Mouse (Mus musculus) testis, postnatal 14 days (tissue): ENCODE results near the gene 2410004P03Rik.

Source experiments
- DNase-seq: peaks from one replicate; pipeline ENCODE4 v3.0.0; 2021; ENCODE audit warnings: low spot score

The 2410004P03Rik gene

DNA sequence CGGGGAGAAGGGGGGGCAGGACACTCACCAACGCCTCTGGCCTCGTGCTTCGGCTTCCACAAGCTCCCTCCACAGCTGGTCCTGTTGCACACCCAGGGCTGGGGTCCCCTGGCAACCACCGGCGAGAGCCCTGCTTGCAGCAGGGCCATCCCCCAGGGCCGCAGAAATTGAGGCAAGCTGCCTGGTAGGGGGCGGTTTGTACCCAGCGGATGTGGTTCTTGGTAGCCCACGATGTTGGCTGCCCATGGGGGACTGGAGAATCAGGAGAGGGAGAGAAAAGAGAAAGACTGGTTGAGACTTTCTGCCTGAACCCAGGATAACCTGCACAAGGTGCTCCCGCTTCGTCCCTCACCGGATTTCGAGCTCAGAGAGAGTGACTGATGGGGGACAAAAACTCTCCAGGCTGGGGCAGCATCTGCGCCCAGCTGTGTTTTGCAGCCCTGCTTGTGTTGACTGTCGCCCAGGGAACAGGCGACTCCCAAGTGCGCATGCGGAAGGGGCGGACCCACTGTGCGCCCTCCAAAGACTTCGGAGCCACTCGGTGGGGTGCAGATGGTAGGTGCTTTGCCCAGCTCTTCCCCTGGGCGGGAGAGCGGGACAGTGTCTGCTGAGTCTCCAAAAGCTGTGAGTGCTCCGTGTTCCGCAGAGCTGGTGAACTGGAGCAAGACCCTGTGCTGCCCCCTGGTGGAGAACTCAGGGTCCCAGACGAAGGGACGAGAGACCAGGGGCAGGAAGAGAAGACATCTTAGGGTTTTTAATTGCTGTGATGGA, at the start of gene 2410004P03Rik:
2410004P03Rik (minus strand) TSS at position 628 of the 771 bp plus-strand sequence.
- DNase-seq, result peak; percentile 79

DNA sequence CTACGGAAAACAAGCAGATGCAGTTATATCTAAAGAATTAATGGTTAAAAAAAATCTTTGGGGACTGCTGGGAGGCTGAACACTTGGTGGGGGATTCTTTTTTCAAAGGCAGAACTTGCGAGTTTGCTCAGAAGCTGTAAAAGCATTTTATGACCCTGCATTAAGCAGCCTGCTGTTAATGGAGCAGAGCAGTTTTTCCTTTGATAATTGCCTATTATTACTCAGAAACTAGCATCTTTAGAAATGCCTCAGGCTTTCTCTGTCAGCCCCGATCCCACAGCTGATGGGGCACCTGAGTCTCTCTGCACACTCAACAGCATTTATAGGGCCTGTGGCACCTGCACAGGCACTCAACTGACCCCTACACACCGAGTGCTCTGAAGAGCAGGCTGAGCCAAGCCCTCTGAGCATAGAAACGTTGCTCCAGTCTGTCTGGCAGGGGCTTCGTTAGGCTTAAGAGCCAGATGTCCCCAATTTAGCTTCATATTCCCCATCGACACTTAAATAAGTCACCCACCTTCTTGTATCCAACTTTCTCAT, 49.7 kb upstream of the 2410004P03Rik start:
- no peak for DNase-seq

DNA sequence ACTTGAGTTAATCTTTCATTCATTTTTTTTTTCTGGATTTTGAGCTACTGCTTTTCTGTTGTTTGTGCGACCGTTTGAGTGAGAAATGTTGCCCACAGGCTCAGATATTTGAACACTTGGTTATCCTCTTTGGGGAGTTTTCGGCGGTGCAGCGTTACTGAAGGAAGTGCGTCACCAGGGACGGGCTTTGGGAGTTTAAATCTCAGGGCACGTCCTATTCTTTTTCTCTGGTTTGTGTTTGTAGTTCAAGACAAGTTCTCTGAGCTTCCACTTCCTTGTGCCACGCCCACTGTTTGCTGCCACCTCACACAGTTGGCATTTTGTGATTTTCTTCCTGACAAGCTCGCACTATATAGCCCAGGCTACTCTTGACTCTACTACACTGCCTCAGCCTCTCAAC, 47.0 kb upstream of the 2410004P03Rik start:
- DNase-seq, result no peak

DNA sequence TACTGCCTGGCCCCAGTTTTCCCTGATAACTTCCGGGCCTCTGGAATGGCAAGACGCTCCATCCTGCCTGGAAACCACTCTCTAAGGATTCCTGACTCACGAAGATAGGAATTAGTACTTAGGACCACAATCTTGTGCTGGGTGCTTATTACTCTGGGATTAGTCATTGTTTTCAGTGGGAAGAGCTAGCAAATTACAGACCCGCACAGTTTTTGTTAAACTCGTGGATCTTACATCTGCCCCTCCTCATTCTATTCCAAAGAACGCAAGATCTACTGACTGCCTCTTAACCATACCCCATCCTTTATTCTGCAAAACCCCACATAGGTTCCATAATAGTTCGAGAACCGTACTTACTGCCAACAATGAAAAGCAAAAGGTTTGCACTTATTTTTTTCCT, 45.6 kb upstream of the 2410004P03Rik start:
- DNase-seq, result no peak

DNA sequence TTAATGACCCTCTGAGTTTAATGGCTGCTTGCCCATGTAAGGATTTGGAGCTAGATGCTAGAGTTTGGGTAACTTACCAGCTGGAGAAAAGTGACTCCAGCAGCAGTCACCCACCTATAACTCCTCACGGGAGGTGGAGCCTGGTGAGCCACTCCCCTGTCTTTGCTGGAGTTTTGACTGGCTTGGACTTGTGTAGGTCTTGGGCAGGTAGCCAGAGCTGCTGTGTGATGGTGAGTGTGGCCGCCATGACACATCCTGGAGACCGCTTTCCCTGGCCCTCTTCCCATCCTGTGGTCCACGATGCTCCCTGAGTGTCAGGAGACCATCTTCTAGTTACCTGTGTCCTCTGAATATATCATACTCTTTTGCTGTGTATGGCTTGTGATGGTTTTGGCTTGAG, 44.2 kb upstream of the 2410004P03Rik start:
- no peak for DNase-seq

DNA sequence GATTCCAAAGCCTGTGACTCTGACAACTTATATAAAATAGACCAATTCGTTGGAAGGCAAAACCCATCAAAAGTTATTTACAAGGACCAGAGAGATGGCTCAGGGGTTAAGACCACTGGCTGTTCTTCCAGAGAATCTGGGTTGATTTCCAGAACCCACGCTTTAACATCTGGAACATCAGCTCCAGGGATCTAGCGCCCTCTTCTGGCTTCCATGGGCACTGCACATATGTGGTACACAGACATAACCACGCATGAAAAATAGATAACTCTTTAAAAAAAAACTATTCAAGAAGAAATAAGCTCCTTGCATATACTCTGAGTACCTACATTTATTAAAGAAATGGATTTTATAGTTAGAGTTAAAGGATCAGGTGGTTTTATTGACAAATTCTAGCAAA, 43.2 kb upstream of the 2410004P03Rik start:
- DNase-seq, result no peak

DNA sequence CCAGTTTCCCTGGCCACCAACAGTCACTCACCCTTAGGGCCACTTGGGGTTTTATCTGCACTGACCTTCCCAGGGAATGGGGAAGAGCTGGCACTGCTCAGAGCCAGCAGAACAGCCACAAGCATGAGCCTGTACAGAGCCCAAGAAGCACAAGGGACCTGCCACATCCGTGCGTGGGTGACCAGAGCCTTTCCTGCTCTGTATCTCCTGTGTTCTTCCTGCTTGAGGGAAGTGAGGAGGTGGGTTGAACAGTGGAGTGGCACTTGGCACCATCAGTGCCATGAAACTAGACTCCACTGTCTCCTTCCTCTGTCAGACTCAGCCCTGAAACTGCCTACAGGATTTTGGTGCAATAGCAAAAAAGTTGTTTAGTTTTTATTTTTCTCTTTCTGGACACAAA, 41.1 kb upstream of the 2410004P03Rik start:
- DNase-seq, result no peak

DNA sequence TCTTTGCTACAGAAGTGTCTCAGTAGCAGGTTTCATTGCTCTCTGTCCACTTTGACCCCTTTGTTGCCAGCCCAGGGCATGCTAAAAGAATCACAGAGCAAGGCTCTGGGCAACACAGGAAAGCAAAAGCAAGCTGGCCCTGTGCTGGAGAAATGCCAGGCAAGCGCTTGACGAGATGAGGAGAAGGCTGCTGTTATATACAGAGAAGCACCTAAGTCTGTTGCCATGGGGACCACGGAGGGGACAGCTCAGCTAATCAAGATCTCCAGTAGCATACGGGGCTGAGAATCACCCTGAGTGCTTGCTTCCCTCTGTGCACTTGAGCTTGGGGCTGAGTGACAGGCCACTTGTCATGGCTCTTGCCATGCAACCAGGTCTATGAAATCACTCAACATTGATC, 39.5 kb upstream of the 2410004P03Rik start:
- no peak for DNase-seq

DNA sequence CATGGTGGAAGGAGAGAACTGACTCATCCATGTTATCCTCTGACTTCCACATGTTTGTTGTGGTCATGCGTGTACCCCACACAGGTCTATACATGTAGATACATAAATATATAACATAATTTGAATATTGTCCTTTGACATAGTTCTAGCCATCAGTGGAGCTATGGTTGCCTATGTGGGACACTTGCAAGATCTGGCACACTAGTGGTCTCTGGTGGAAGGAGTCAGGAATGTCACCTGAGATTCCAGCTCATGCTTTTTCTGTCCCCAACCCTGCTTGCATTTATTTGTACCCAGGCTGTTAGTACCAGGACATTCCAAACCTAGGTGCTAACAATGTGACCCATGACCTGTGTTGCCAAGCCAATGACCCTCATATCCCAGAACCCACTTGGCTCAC, 38.3 kb upstream of the 2410004P03Rik start:
- DNase-seq, result no peak

DNA sequence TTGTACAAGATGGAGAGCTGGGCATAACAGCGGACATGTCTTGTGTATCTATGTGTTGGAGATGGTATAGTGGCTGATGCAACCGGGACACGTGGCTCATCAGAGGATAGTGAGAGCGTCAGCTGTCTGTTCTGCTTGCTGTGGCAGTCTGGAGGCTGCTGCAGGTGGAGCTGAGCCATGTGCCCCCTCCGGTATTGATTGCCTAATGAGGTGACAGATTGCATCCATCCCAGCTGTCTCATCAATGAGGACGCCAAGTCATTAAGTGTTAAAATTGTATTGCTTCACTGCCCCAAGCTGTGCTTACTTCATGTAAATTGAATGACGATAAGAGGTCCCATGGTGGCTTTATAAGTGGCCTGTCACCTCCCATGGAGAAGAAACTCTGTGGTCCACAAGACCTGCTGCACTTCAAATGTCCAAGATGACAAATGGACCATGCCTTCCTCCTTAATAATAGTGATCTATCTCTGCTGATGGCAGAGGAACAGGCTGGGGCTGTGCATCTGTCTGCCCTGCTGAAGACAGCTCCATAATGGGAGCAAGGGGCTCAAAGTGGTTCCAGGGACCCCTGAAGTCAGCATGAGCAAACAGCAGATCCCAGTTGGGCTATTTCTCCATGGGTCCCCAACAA, 37.6 kb upstream of the 2410004P03Rik start:
- DNase-seq, result no peak

DNA sequence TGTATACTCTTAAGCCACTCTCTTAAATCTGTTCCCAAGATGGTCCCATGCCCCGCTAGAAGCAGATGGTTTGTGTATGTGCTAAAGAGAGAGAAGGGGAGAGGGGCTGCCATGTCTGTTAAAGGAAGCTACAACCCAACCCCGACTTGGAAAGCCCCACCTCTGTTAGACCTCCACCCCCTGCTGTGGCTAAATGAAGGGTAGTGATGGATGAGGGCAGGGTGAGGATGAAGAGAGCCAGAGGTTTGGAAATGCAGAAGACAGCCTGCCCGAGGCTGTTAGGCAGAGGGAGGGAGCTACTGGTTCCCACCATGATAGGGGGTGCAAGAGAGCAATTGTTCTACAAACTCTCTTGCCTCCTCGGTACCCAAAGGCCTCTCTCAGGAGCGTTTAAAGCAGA, 31.8 kb upstream of the 2410004P03Rik start:
- DNase-seq, result no peak

DNA sequence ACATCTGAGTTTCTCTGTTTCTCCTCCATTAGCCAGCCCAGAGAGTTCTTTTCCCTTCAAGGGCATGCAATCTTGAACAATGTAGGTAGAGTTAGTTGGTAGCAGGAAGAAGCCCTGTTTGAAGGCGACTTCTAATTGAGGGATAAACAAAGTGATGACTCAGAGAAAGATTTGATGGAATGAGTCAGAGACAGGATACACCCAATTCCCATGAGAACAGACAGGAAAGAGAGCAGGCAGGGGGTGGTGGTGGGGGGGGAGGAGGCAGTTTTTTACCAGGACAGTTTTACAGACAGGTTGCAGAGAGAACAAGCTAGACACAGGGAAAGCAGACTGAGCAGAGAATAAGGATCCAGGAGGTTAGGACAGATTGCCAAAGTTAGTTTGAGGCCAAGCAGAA, 29.0 kb upstream of the 2410004P03Rik start:
- DNase-seq, result no peak

DNA sequence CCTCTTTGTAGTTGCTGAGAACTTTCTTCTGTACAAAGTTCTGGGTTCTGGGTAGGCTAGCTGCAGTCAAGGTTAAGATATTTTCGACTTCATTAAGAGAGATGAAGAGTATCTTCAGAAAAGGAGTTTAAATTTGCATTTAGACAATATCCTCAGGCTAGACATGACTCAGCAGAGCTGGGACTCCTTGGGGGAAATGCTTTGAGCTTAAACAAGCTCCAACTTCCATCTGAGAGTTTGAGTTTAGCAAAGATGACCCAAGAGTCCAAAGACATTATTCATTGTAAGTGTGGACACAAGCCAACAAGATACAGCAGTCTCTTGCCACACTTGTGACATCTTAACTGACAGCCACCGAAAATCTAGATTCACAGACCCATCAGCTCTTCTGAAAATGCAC, 27.9 kb upstream of the 2410004P03Rik start:
- DNase-seq, result no peak

DNA sequence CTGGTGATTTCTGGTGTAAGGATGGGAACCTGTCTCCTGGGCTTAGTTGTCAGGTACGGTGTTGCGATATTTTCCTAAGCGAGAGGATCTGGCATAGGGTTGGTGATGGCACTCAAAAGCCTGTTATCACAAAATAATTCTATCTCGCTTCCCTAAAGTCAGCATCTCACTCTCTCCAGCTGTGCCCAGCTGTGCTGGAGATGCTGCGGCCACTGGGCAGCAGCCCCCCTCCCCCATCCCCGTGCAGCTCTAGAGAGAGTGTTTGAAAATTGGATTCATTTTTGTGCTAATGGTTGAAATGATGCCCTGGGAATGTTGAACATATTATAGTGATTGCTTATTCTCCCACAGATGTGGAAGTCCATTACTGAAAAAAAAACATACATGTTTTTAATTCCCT, 26.7 kb upstream of the 2410004P03Rik start:
- DNase-seq, result no peak

DNA sequence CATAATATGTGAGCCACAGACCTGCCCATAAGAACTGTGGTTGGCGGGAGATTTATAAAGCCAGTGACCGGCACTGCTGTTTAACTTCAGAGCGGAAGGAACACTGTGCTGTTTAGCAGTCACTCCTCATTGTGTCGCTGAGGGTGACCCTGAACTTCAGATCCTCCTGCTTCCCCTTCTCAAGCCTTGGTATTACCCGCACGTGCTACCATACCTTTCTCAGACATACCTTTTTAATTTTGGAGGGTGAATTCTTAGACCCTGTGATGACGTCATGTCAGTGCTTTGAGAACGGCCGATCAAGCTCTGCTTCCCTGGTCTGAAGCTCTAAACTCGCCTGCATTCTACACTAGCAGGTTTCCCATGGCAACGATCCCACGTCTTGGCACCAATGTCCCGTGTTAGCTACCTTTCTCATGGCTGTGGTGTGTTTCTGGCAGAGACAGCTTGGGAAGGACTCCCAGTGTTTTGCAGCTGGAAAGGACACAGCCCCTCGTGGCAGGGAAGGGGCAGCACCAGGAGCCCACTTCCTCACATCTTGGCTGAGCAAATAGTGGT, 25.6 kb upstream of the 2410004P03Rik start:
- no peak for DNase-seq

DNA sequence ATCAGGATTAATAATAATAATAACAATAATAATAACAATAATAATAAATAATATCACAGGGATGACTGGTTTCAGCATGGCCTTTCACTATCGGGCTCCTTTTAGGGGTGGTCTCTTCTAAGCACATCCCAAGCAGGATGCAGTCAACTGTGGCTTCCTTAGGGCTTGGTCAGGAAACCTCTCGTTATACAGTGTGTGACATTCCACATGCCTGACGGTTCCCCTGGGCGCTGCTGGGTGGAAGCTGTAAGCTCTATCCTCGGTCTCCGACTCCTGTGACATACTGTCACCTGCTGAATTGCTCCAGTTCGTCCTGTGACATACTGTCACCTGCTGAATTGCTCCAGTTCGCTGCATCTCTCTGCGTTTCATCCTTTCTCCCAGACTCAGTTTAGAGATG, 25.0 kb upstream of the 2410004P03Rik start:
- DNase-seq, result no peak

DNA sequence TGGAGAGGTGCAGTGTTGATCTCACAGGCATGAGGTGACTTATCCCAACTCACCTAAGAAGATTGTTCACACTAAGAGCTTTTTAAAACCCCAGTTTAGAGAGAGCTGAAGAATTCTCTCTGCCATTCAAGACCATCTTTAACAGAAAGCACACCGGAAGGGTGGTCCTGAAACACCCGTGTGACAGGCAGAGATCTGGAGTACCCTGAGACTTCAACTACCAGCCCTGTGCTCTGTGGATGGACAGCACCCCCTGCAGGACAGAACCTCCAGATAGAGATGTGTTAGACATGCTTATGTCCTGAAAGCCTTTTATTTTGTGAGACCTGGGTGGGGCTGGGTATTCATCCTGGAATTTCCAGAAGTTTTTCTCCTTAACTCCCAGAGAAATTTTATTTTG, 23.6 kb upstream of the 2410004P03Rik start:
- DNase-seq, result no peak

DNA sequence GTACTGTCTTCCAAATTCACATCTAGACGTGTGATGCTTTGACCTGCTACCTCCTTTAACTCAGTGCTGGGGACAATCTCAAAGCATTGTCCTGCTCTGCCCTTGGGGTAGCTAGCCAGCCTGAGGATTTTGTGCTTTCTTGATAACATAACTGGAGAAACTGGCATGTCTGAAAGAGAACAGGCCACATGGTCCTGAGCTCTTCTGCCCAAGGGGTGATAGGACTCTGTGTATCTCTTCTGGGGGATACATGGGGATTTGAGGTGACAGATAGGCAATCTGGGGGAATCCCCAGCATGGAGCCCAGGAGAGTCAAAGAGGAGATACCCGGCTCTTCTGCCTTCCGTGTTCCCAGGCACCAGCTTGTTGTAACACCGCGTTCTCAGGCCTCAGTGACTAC, 23.1 kb upstream of the 2410004P03Rik start:
- no peak for DNase-seq

DNA sequence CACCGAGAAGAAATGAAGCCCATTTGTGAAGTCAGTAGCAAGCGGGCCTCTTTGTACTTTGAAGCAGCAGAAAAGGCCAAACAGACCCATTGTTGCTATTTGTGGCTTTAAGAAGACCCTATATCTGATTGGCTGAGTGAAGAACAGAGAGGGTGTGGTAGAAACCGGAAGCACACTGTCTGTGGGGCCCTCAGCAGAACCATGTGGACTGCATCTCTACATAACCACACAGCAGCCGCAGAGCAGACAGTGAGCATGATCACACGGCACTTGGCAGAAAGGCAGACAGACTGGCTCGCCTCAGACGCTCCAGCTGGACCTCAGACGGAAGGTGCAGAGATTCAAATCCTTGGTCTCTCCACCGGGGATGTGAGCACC, 21.9 kb upstream of the 2410004P03Rik start:
- no peak for DNase-seq

DNA sequence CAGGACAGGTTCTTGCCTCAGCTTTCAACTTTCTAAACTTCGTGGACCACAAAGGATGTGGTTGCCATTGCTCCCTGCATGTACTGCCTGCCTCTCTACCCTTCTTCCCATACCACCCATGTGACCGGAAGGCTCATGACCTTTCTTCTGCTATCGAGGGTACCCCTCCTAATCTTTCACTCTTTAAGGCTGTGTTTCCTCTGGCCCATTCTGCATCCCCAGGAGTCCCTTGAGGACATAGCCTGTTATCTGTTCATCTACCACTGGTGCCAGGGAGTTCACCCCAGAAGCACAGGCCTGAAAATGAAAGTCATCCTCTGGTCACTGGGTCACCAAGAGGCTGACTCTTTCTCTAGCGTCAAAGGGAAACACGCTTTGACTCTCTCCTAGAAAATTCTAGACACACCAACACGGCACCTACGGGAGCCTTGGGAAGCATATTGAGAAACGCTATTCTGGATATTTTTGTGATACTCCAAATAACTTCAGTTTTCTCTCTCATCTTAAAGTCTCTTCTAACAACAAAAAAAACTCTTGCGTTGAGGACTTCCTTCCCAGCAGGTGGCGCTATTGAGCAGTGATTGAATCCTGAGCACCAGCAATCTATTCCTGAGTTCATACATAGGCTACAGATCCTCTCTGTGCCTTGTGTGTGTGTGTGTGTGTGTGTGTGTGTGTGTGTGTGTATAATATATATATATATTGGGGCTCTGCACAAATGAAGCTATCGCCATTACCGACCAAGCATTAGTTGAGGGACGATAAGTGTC, 21.4 kb upstream of the 2410004P03Rik start:
- peak; percentile 34 for DNase-seq

DNA sequence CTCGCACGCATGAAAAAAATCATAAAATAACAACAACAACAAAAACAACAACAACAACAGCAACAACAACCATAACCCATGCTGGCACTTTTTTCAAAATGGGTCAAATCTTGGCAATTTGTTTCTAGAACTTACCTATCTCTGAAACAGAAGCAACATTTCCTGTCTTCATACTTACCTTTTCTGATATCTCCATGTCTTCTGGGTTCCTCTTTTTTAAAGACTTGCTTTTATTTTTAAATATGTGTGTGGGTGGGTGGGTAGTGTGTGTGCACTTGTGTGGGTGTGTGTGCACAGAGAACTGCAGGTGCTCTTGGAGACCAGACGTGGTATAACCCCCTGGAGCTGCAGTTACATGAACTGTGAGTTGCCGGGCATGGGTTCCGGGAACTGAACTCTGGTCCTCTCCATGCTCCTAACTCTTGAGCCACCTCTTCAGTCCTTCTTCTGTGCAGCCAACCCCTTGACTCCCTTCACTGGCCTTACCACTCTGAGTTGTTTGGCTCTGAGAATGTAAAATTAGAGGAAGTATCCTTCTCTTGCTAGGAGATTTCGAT, 13.1 kb upstream of the 2410004P03Rik start:
- no peak for DNase-seq

DNA sequence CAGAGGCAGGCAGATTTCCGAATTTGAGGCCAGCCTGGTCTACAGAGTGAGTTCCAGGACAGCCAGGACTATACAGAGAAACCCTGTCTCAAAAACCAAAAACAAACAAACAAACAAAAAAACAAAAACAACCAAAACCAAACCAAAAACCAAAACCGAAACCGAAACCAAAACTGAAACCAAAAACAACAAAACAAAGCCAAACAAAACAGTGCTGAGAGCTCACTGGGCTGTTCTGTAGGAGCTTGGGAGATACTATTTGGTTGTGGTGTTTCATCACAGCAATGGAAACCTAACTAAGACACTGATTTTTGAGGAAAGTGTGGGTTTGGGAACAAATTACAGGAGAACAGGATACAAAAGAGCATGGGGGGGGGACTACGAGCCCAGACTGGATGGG, 10.6 kb upstream of the 2410004P03Rik start:
- no peak for DNase-seq
